Mouse (Mus musculus) adrenal gland, postnatal 36 days (tissue): Measurements from ENCODE around the gene Lonp1. TPM values are rescaled to one million over a fixed set of nuclear protein-coding genes. Genes with fewer than 3 reads are reported as not detected.
A peak's percentile ranks its signal among the peaks of the same experiment; 100 is the strongest.
"Not testable (repeated sequence)": the region's sequence is repeated elsewhere in the genome, so short reads cannot be mapped to it uniquely, and the experiment has no call there.

Experiments
- DNase-seq, 2 experiments: peaks; one replicate each; pipeline ENCODE4 v3.0.0; 2021; ENCODE audit warnings: mixed read lengths in 1 of 2
- total RNA-seq, 2 experiments: library from RNA; stranded (reverse); gene quantifications; 2 replicates each; pipeline ENCODE4 v1.2.3; 2021

Lonp1 gene
- total RNA-seq, 2 experiments from 2014 or later, result 582 to 584 TPM

DNA sequence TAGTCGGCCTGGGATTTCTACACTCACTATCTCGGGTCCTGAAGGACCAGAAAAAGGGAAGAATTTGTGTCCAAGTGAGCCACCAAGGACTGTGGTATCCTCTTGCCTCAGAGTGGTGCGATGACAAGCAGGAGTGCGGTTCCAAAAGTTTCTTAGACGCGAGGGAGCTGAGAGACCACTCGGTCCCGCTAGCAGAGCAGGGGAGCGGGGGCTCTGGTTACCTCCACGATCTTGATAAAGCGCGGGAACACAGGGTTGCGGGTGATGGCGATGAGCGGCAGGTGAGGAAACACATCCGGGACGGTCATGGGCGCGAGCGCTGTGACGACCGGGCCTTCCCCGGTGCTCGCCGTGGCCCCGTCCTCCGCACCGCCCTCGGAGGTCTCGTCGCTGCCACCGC is 427 bp downstream of the Lonp1 start:
- DNase-seq, result no peak

DNA sequence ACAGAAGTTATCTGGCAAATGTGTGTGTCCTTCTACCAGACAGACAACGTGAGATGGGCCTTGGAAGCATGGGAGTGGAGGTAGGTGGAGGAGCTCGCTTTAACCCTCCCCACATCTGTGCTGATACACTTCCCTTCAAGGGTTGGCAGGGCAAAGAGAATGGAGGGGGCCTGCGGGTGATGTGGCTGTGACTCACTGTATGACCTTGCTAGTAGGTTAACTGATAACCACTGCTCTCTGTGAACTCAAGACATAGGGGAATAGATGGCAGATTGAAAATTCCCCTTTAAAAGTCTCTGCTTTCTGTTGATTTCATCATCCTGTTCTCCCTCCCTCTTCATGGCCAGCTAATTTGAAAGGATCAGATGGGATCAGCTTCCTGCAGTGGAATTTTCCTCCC is 1.2 kb downstream of the Lonp1 start:
- DNase-seq, result peak; percentile 78 to 83

DNA sequence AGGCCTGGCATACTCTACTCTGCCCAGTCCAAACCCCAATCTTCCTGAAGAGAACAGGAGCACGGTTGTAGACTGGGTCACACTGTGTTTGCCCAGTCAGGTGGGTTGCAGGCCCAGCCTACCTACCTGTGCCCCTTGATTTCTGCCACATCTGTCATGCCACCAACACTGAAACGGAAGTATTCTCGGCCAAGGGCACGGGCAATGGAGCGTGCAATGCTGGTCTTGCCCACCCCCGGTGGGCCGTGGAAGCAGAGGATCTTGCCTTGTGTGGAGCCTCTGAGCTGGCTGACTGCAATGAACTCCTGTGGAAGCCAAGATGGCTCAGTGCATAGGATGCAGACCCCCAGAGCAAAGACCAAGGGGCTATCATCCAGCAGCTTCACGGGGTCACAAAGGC is 9.1 kb downstream of the Lonp1 start:
- no peak for DNase-seq

- no peak for DNase-seq
Observed at GRCm38 (mm10) chr17:56616725-56617124, 10.0 kb downstream of the Lonp1 start.

DNA sequence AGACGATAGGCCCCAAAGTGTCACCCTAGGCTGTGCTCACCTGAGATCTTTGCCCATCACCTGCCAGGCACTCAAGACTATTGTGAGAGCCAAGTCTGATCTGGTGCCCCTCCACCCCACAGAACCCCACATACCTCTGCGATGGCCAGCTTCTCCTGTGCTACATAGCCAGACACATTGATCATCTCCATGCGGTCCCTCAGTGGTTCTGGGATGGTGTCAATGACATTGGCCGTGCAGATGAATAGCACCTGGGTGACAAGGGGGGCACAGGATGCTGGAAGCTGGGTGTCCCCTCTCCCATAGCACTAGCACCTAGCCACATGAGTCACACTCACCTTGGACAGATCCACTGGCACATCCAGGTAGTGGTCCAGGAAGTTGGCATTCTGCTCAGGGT is 10.9 kb downstream of the Lonp1 start:
- DNase-seq, result no peak

DNA sequence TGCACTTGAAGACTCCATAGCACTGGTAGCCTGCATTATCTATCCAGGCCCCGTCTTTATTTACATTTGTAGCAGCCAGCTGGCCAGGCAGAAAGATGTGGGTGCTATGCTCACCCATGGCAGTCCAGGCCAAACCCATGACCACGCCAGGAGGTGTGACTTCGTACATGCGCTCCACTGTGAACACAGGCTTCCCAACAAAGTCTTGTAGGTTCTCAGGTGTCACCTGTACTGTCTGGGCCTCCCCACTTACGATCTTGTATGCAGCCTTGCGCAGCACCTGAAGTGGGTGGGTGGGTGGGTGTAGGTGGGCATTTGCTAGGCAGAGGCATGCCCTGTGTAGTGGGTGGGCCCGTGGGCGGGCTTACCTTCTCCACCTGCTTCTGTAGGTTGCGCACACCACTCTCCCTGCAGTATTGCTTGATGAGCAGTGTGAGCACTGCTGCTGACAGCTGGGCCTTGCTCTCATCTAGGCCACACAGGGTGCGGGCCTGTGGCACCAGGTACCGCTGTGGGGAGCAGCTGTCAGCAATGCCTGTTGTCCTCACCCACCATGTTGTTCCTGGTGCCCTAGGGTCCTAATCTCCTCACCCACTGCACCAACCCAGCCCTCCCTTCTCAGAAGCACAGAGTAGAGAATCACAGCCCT is 11.4 kb downstream of the Lonp1 start:
- no peak for DNase-seq

GRCm38 (mm10) chr17:56614391-56615135 is 12.1 kb downstream of the Lonp1 start:
- peak; percentile 58 to 67 for DNase-seq

GRCm38 (mm10) chr17:56613893-56614292 is 12.8 kb downstream of the Lonp1 start:
- DNase-seq, result peak; percentile 56 to 59

- DNase-seq, result peak; percentile 97
Observed at GRCm38 (mm10) chr17:56613236-56613844, 13.3 kb downstream of the Lonp1 start, which contains the start of gene Rpl36. TSS of gene Rpl36 (plus strand) at chr17:56613416.

DNA sequence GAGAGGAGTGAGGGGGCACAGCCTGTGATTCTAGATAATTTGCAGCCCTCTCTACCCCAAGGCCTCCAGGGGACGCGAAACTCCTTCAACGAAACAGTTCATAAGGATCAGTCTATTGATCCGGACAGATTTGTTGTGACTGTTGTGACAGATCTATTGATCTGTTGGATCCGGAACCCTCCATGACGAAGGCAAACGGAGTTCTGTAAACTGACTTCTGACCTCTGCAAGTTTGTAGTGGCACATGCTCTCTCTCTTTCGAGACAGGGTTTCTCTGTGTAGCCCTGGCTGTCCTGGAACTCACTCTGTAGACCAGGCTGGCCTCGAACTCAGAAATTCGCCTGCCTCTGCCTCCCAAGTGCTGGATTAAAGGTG is 14.1 kb downstream of the Lonp1 start:
- not testable (repeated sequence) for DNase-seq

- peak in 1 of 2 experiments; percentile 72 for DNase-seq
Observed at GRCm38 (mm10) chr17:56611861-56612564, 14.7 kb downstream of the Lonp1 start.

DNA sequence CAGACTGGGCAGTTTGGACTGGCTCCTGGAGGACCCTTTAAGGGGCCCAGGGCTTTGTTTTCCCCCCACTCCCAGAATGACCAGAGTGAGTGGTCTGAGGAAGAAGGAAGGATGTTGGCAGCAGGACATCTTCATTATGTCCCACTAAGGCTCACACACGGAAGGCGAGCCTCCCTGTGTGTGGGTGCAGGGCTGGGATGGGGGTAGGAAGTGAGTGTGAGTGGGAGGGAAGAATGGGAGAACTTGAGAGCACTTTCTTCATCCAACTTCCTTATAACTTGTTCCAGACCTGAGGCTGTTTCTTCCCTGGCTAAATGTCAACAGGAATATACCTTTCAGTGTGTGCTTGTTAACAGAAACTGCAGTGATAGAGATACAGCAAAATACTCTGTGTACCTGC is 15.4 kb downstream of the Lonp1 start:
- DNase-seq, result no peak

- peak; percentile 93 to 94 for DNase-seq
Observed at GRCm38 (mm10) chr17:56609452-56610171, 17.1 kb downstream of the Lonp1 start, which contains the start of gene 2410015M20Rik. TSS of gene 2410015M20Rik (minus strand) at chr17:56609771.

GRCm38 (mm10) chr17:56608699-56609098 is 18.0 kb downstream of the Lonp1 start:
- no peak for DNase-seq

GRCm38 (mm10) chr17:56607521-56608062 is 19.1 kb downstream of the Lonp1 start:
- no peak for DNase-seq

DNA sequence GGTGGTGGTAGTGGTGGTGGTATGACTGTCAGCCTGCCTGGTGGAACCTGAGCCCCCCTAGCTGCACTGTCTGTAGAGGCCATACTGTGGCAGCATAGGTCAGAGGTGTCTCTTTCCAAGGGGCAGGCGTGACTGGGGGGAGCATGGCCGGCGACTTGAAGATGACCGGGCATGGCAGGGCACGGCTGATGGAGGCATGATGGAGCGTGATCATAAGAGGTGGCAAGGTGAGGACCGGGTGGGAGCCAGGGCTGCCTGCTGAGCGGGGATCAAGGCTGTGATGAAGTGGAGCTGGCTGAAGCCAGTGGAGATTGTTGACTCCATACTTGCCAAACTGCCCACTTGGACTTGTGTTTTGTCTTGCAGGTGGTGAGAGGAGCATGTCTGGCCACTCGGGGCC is 21.3 kb downstream of the Lonp1 start:
- no peak for DNase-seq

- no peak for DNase-seq
Observed at GRCm38 (mm10) chr17:56604422-56604821, 22.3 kb downstream of the Lonp1 start.

GRCm38 (mm10) chr17:56604070-56604380 is 22.7 kb downstream of the Lonp1 start:
- no peak for DNase-seq

DNA sequence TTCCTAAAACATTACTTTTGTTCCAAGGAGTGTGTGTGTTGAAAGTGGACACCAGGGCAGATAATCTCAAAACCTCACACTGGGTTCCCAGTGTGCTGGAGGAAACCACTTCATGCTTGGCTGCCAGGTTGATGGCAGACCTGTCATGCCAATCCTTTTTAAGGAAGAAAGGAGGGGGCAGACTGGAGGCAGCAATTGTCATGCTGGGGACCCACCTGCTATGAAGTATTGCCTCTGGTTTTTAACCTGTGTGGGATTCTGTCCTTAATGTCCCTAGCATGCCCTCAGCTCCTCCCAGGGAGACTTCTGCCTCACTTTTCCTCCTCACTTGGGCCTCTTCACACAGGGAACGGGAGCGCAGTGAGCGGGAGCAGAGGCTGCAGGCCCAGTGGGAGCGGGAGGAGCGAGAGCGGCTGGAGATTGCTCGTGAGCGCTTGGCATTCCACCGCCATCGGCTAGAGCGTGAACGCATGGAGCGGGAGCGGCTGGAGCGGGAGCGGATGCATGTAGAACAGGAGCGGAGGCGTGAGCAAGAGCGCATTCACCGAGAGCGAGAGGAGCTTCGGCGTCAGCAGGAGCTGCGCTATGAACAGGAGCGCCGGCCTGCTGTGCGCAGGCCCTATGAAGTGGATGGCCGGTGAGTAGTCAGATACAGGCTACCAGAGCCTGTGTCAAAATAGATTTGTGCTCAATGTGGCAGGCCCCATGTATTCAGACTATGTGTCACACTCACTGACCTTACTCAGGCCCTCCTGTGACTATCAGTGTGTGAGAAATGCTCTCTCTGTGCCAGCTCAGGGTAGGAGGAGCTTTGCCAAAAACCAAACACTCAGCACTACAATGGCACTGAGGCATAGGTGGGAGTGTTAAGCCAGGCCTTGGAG is 23.3 kb downstream of the Lonp1 start:
- peak in 1 of 2 experiments; percentile 40 for DNase-seq

GRCm38 (mm10) chr17:56593527-56594271 is 33.0 kb downstream of the Lonp1 start:
- no peak for DNase-seq
